Mouse (Mus musculus) erythroblast, embryonic 14.5 days (primary cell): ENCODE results near the gene Cadm1.

Experiments used
- GATA1 ChIP-seq: IDR thresholded peaks from 2 replicates; pipeline ENCODE4 v1.6.1; 2012; ENCODE audit warnings: low read length, inconsistent platforms, mixed read lengths
- TAL1 ChIP-seq: IDR thresholded peaks from 3 replicates; pipeline ENCODE4 v1.6.1; 2012; ENCODE audit warnings: low read length, inconsistent platforms, mixed read lengths

GRCm38 (mm10) chr9:47567873-47568272 lies 37.9 kb downstream of the Cadm1 start:
- TF ChIP-seq TAL1 = no peak
- TF ChIP-seq GATA1 = no peak
